Mouse (Mus musculus): ENCODE results near the gene Atxn2. TPM values are rescaled to one million over a fixed set of nuclear protein-coding genes. Genes with fewer than 3 reads are reported as not detected.

Gene Atxn2
- total and polyA plus RNA-seq, 3 experiments = 7.7 to 58.4 (median 8.3) TPM

DNA sequence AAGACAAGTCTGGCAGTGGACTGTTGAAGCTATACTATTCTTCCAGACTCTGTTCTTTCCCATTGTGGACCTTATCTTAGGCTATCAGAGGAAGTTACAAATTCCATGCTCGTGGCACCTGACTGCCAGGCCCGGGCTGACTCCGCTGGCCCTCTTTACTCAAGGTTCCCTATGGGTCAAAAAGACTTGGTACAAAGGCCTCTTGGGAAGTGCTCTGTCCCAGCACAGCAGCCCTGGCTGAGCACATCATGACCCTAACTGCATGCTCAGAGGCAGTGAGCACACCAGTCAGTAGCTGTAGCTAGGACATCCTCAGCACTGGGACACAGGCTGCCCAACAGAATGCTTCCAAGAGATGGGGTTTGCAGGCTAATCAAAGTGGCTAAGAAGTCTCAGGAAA is 109.5 kb downstream of the Atxn2 start:
- in situ Hi-C loops (cut with MboI; ENCODE audit: low pct_ligation_motif_present, low pct_unique_long_range_greater_than_20kb, low sequenced_read_pairs) = no loop called here
- H3K36me3 ChIP-seq (replicated peaks in 1 of 2; ENCODE audit: control insufficient read depth in 1 of 2, insufficient read depth in 1 of 2, low read length in 1 of 2) = peaks cover 92 to 100% of the 10 kb centered on the region in 2 experiments
- H3K27ac ChIP-seq (ENCODE audit: insufficient read depth, low read depth) = no peak overlapping the region
- DNase-seq (ENCODE audit: extremely low read depth) = no peak
- no peaks in the 10 kb centered on the region for H3K27me3 ChIP-seq (replicated peaks)
- dilution Hi-C loops (cut with MboI; ENCODE audit: extremely low pct_ligation_motif_present, extremely low pct_unique_long_range_greater_than_20kb, low sequenced_read_pairs) = no loop called here
- no peak overlapping the region for H3K4me2 ChIP-seq (ENCODE audit: insufficient read depth, low read depth, poor library complexity, severe bottlenecking)
- no peaks in the 10 kb centered on the region for H3K9me3 ChIP-seq (replicated peaks; ENCODE audit: low read length)
- H3K4me1 ChIP-seq (ENCODE audit: control insufficient read depth in 1 of 2, insufficient read depth in 2 of 2) = peaks cover 20 to 50% of the 10 kb centered on the region in 2 experiments
- TF ChIP-seq HCFC1 (IDR thresholded peaks at IDR 0.05; ENCODE audit: low read depth, low read length) (no peak), CTCF (conservative IDR thresholded peaks at IDR 0.05 in 1 of 2, IDR thresholded peaks at IDR 0.05 in 1 of 2; ENCODE audit: low read depth in 2 of 2, low read length in 2 of 2) (no peak), JUN (IDR thresholded peaks at IDR 0.05; ENCODE audit: insufficient read depth, low read depth, low read length) (no peak), RCOR1 (conservative IDR thresholded peaks at IDR 0.05; ENCODE audit: low read depth, low read length) (no peak), JUND (conservative IDR thresholded peaks at IDR 0.05; ENCODE audit: low read depth, low read length) (no peak), CHD1 (IDR thresholded peaks at IDR 0.05; ENCODE audit: low read depth, low read length) (no peak), E2F4 (IDR thresholded peaks at IDR 0.05; ENCODE audit: insufficient replicate concordance, low read depth, low read length) (no peak), UBTF (IDR thresholded peaks at IDR 0.05; ENCODE audit: low read depth, low read length) (no peak), ETS1 (conservative IDR thresholded peaks at IDR 0.05; ENCODE audit: low read depth, low read length) (no peak), NELFE (IDR thresholded peaks at IDR 0.05; ENCODE audit: low read depth, low read length) (no peak), IRF4 (IDR thresholded peaks at IDR 0.05; ENCODE audit: low read depth, low read length) (no peak), MAZ (IDR thresholded peaks at IDR 0.05; ENCODE audit: low read depth, low read length) (no peak), KAT2A (IDR thresholded peaks at IDR 0.05; ENCODE audit: insufficient replicate concordance, low read length) (no peak), CHD2 (IDR thresholded peaks at IDR 0.05; ENCODE audit: low read length) (no peak), MAFK (IDR thresholded peaks at IDR 0.05; ENCODE audit: insufficient replicate concordance, low read length) (no peak), SMC3 (IDR thresholded peaks at IDR 0.05; ENCODE audit: low read depth, low read length) (no peak)
- peaks cover 46% of the 10 kb centered on the region for H3K79me2 ChIP-seq (replicated peaks; ENCODE audit: control insufficient read depth, extremely low read depth, insufficient read depth, poor library complexity, severe bottlenecking)
- H3K4me3 ChIP-seq (replicated peaks in 1 of 3; ENCODE audit: low read depth in 2 of 3, low read length in 2 of 3, poor library complexity in 1 of 3) = no peak overlapping the region
- H3K9ac ChIP-seq (ENCODE audit: insufficient read depth, low read depth) = no peak overlapping the region

GRCm38 (mm10) chr5:121821116-121821515 is 110.0 kb downstream of the Atxn2 start:
- dilution Hi-C loops (cut with MboI; ENCODE audit: extremely low pct_ligation_motif_present, extremely low pct_unique_long_range_greater_than_20kb, low sequenced_read_pairs) (no loop called here), in situ Hi-C loops (cut with MboI; ENCODE audit: low pct_ligation_motif_present, low pct_unique_long_range_greater_than_20kb, low sequenced_read_pairs) (no loop called here)
- Histone ChIP-seq H3K27me3 (replicated peaks) (no peaks in the 10 kb centered on the region), H3K9ac (ENCODE audit: insufficient read depth, low read depth) (no peak overlapping the region), H3K4me3 (replicated peaks in 1 of 3; ENCODE audit: low read depth in 2 of 3, low read length in 2 of 3, poor library complexity in 1 of 3) (no peak overlapping the region), H3K27ac (ENCODE audit: insufficient read depth, low read depth) (no peak overlapping the region), H3K4me2 (ENCODE audit: insufficient read depth, low read depth, poor library complexity, severe bottlenecking) (no peak overlapping the region), H3K9me3 (replicated peaks; ENCODE audit: low read length) (no peaks in the 10 kb centered on the region), H3K79me2 (replicated peaks; ENCODE audit: control insufficient read depth, extremely low read depth, insufficient read depth, poor library complexity, severe bottlenecking) (peaks cover 51% of the 10 kb centered on the region), H3K36me3 (replicated peaks in 1 of 2; ENCODE audit: control insufficient read depth in 1 of 2, insufficient read depth in 1 of 2, low read length in 1 of 2) (peaks cover 92 to 100% of the 10 kb centered on the region in 2 experiments), H3K4me1 (ENCODE audit: control insufficient read depth in 1 of 2, insufficient read depth in 2 of 2) (peaks cover 20 to 54% of the 10 kb centered on the region in 2 experiments)
- TF ChIP-seq KAT2A (IDR thresholded peaks at IDR 0.05; ENCODE audit: insufficient replicate concordance, low read length) (no peak), EP300 (IDR thresholded peaks at IDR 0.05; ENCODE audit: low read length) (no peak), CTCF (conservative IDR thresholded peaks at IDR 0.05 in 1 of 2, IDR thresholded peaks at IDR 0.05 in 1 of 2; ENCODE audit: low read depth in 2 of 2, low read length in 2 of 2) (no peak), ELF1 (IDR thresholded peaks at IDR 0.05; ENCODE audit: low read depth, low read length) (no peak), NRF1 (IDR thresholded peaks at IDR 0.05; ENCODE audit: low read depth, low read length) (no peak), TCF12 (IDR thresholded peaks at IDR 0.05; ENCODE audit: low read depth, low read length) (no peak), POLR2AphosphoS2 (IDR thresholded peaks at IDR 0.05; ENCODE audit: low read depth, low read length) (no peak), USF1 (IDR thresholded peaks at IDR 0.05; ENCODE audit: low read depth, low read length) (no peak), JUND (conservative IDR thresholded peaks at IDR 0.05; ENCODE audit: low read depth, low read length) (no peak), RCOR1 (conservative IDR thresholded peaks at IDR 0.05; ENCODE audit: low read depth, low read length) (no peak)
- DNase-seq (ENCODE audit: extremely low read depth) = no peak

All from CH12.LX (cell line).